Mouse (Mus musculus) ES-Bruce4 (cell line): Measurements from ENCODE around the gene Rab1b. TPM values are rescaled to one million over a fixed set of nuclear protein-coding genes. Genes with fewer than 3 reads are reported as not detected.
"Not testable (repeated sequence)": the region's sequence is repeated elsewhere in the genome, so short reads cannot be mapped to it uniquely, and the experiment has no call there.

Experiments used
- H3K27ac ChIP-seq: 2 replicates; pipeline ENCODE4 v1.5.1; 2012; ENCODE audit warnings: low read length, inconsistent platforms; ENCODE audit not compliant: insufficient read depth
- H3K27me3 ChIP-seq: 2 replicates; pipeline ENCODE4 v1.6.1; 2012; ENCODE audit warnings: mild to moderate bottlenecking, low read length, inconsistent platforms; ENCODE audit not compliant: control insufficient read depth, poor library complexity, insufficient read depth, severe bottlenecking
- H3K36me3 ChIP-seq: 2 replicates; pipeline ENCODE4 v1.6.1; 2012; ENCODE audit warnings: inconsistent platforms, mild to moderate bottlenecking, low read length, moderate library complexity; ENCODE audit not compliant: control insufficient read depth, poor library complexity, insufficient read depth, severe bottlenecking
- H3K4me1 ChIP-seq: one replicate; pipeline ENCODE4 v1.8.1; 2011; ENCODE audit warnings: low read length; ENCODE audit not compliant: control insufficient read depth, insufficient read depth
- H3K4me3 ChIP-seq: 2 replicates; pipeline ENCODE4 v1.5.1; 2011; ENCODE audit warnings: low read depth, mild to moderate bottlenecking, low read length
- H3K9ac ChIP-seq: 2 replicates; pipeline ENCODE4 v1.6.1; 2012; ENCODE audit warnings: low read depth, mild to moderate bottlenecking, inconsistent platforms; ENCODE audit not compliant: poor library complexity, severe bottlenecking
- H3K9me3 ChIP-seq: replicated peaks from 2 replicates; pipeline ENCODE4 v1.6.1; 2012; ENCODE audit warnings: mild to moderate bottlenecking, low read length, inconsistent platforms; ENCODE audit not compliant: control insufficient read depth, poor library complexity, insufficient read depth, severe bottlenecking
- CTCF ChIP-seq: IDR thresholded peaks from one replicate; pipeline ENCODE4 v1.8.1; 2011; ENCODE audit warnings: low read depth, low read length
- EP300 ChIP-seq: IDR thresholded peaks from 2 replicates; pipeline ENCODE4 v1.6.1; 2011; ENCODE audit warnings: low read depth, low read length; ENCODE audit not compliant: insufficient read depth
- POLR2A ChIP-seq: IDR thresholded peaks from one replicate; pipeline ENCODE4 v1.8.1; 2011; ENCODE audit warnings: low read length; ENCODE audit not compliant: insufficient read depth
- polyA plus RNA-seq: library from polyadenylated mRNA; stranded (reverse); fragments of >200 nt; gene quantifications from 2 replicates; pipeline ENCODE4 v1.2.4, GENCODE M21; 2011; ENCODE audit warnings: low read depth; ENCODE audit not compliant: missing spikeins, insufficient read depth, insufficient read length

The Rab1b gene
- polyA plus RNA-seq, result 70.5 and 75.3 TPM in 2 replicates

DNA sequence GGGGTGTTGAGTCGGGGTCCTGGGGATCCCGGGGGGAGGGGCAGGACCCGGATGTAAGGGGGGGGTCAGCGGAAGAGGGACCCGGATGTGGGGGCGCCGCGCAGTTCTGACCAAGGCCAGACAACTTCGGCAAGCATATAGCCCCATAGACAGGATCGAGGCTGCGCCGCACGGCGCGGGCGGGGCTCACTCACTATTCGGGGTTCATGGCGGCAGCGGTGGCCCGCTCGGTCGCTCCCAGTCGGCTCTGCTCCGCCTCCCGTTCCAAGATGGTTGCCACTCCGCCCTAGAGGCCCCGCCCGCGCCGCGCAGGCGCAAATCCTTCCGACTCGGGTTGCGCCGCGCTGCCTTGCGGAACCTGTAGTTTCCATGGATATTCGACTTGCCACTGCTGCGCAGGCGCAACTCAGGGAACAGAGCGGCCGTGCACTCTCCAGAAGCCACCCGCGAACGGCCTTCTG lies at the start of gene Rab1b:
Rab1b (minus strand) TSS at position 342 of the 461 bp plus-strand sequence.
- Histone ChIP-seq H3K9me3 (no peaks in the 10 kb centered on the region), H3K4me1 (no peaks in the 10 kb centered on the region), H3K27me3 (no peaks in the 10 kb centered on the region), H3K9ac (peak within 1 kb of the TSS; percentile 92), H3K36me3 (peaks cover 12% of the 10 kb centered on the region), H3K4me3 (peak within 1 kb of the TSS; percentile 89), H3K27ac (no peak within 1 kb of the TSS)
- no peak for TF ChIP-seq CTCF
- TF ChIP-seq EP300, result no peak
- no peak for TF ChIP-seq POLR2A

- no peak overlapping the region for H3K4me3 ChIP-seq
- H3K4me1 ChIP-seq, result no peaks in the 10 kb centered on the region
Observed at GRCm38 (mm10) chr19:5152261-5152660, 45.4 kb upstream of the Rab1b start.

GRCm38 (mm10) chr19:5151741-5152140 lies 44.9 kb upstream of the Rab1b start:
- TF ChIP-seq POLR2A, result no peak
- Histone ChIP-seq H3K36me3 (no peaks in the 10 kb centered on the region), H3K9me3 (no peaks in the 10 kb centered on the region)

More at GRCm38 (mm10) chr19:5152261-5152660, 45.4 kb upstream of the Rab1b start:
- Histone ChIP-seq H3K27me3 (no peaks in the 10 kb centered on the region), H3K9me3 (no peaks in the 10 kb centered on the region), H3K9ac (no peak overlapping the region), H3K27ac (no peak overlapping the region), H3K36me3 (no peaks in the 10 kb centered on the region)
- no peak for TF ChIP-seq CTCF
- TF ChIP-seq POLR2A, result no peak
- no peak for TF ChIP-seq EP300

DNA sequence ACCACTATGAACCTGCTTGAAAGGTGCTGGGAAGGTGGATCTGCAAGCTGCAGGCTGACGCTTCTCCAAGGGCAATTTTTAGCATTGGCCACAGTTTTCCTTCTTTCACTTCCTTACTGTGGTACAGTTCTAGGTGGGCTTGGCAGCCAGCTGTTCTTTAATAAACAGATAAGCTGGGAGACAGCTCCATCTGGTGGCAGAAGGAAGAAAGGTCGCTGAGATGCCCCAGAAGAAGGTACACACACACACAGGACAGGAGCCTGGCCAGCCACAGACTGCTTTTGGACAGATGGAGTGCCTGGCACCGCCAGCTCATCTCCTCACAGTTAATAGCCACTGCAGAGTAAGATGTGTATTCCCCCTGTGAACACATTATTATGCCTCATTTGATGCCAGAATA lies 44.5 kb upstream of the Rab1b start:
- H3K27me3 ChIP-seq, result no peaks in the 10 kb centered on the region
- no peak overlapping the region for H3K9ac ChIP-seq
- no peaks in the 10 kb centered on the region for H3K9me3 ChIP-seq
- H3K36me3 ChIP-seq, result no peaks in the 10 kb centered on the region
- TF ChIP-seq EP300 (no peak), CTCF (peak; percentile 58)
- no peak overlapping the region for H3K4me3 ChIP-seq
- H3K27ac ChIP-seq, result no peak overlapping the region
- no peaks in the 10 kb centered on the region for H3K4me1 ChIP-seq

More at GRCm38 (mm10) chr19:5151741-5152140, 44.9 kb upstream of the Rab1b start:
- Histone ChIP-seq H3K27me3 (no peaks in the 10 kb centered on the region), H3K4me1 (no peaks in the 10 kb centered on the region), H3K27ac (no peak overlapping the region), H3K9ac (no peak overlapping the region), H3K4me3 (no peak overlapping the region)

DNA sequence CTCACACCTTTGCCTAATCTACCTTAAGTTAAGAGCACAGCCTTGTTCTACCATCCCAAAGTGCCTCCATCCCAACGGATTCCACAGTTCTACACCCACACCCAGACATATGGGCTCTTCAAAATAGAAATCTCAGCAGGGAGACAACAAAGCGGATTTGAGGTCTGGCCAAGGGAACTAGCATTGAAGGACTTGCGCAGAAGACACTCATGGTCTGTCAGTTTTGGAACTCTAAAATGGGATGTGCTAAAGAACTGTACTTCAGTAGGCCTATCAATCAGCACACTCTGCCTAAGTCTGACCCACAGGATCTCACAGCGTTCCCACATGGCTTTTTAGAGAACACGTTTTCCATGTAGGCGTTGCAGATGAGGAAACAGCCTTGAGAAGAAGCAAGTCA lies 43.5 kb upstream of the Rab1b start:
- H3K4me1 ChIP-seq, result no peaks in the 10 kb centered on the region
- no peak for TF ChIP-seq CTCF
- no peak for TF ChIP-seq POLR2A
- no peak for TF ChIP-seq EP300
- H3K27me3 ChIP-seq, result no peaks in the 10 kb centered on the region
- H3K4me3 ChIP-seq, result no peak overlapping the region
- H3K27ac ChIP-seq, result no peak overlapping the region
- H3K9ac ChIP-seq, result no peak overlapping the region
- H3K9me3 ChIP-seq, result no peaks in the 10 kb centered on the region
- no peaks in the 10 kb centered on the region for H3K36me3 ChIP-seq

DNA sequence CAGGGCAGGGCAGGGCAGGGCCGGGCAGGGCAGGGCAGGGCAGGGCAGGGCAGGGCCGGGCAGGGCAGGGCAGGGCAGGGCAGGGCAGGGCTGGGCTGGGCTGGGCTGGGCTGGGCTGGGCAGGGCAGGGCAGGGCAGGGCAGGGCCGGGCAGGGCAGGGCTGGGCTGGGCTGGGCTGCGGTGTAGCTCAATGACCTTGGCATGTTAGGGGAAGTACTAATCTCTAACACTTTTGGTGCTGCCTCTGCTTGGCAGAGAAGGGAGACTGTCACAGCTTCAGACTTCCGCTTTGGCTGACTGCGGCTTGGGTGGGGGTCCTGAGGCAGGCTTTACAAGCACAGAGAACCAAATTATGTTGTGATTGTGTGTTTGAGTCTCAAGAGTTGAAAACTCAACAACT lies 42.2 kb upstream of the Rab1b start:
- not testable (repeated sequence) for H3K9me3 ChIP-seq, H3K27me3 ChIP-seq, H3K36me3 ChIP-seq, H3K4me1 ChIP-seq, H3K4me3 ChIP-seq, H3K9ac ChIP-seq
- H3K27ac ChIP-seq, result peak overlapping the region; percentile 66
